Mouse (Mus musculus) forebrain, embryonic 10.5 days (tissue): Measurements from ENCODE around the gene Olfr397. TPM values are rescaled to one million over a fixed set of nuclear protein-coding genes. Genes with fewer than 3 reads are reported as not detected.

Experiments
- DNase-seq: peaks from one replicate; pipeline ENCODE4 v3.0.0-alpha.2; 2017; ENCODE audit warnings: low spot score; ENCODE audit errors: extremely low spot score
- H3K27ac ChIP-seq: fragments of 300-500 bp; sonication (generic); 2 replicates; pipeline ENCODE4 v1.5.1; 2016; ENCODE audit warnings: mild to moderate bottlenecking
- H3K27me3 ChIP-seq: fragments of 300-500 bp; sonication (generic); 2 replicates; pipeline ENCODE4 v1.6.1; 2016; ENCODE audit warnings: mild to moderate bottlenecking; ENCODE audit not compliant: poor library complexity, severe bottlenecking
- H3K36me3 ChIP-seq: fragments of 300-500 bp; sonication (generic); replicated peaks from 2 replicates; pipeline ENCODE4 v1.6.1; 2016; ENCODE audit warnings: mild to moderate bottlenecking, moderate library complexity
- H3K4me1 ChIP-seq: fragments of 300-500 bp; sonication (generic); 2 replicates; pipeline ENCODE4 v1.6.1; 2016
- H3K4me3 ChIP-seq: fragments of 300-500 bp; sonication (generic); 2 replicates; pipeline ENCODE4 v1.5.1; 2016; ENCODE audit warnings: mild to moderate bottlenecking, moderate library complexity
- H3K9me3 ChIP-seq: fragments of 300-500 bp; sonication (generic); 2 replicates; pipeline ENCODE4 v1.6.1; 2016; ENCODE audit warnings: mild to moderate bottlenecking, moderate library complexity
- WGBS: fragments of 180-500 bp; shearing (Covaris S2); methylation state at CpG from one replicate; pipeline ENCODE4 v1.1.7; 2016; 5-methylcytosine and 5-hydroxymethylcytosine counted together
- polyA plus RNA-seq: library from polyadenylated mRNA; unstranded; fragments of >200 nt; fragmentation: Nextera tagmentation; extraction: Ambion mirVana; gene quantifications from 2 replicates; pipeline ENCODE4 v1.2.1, GENCODE M21; 2016

The Olfr397 gene
- not detected in 2 replicates for polyA plus RNA-seq

DNA sequence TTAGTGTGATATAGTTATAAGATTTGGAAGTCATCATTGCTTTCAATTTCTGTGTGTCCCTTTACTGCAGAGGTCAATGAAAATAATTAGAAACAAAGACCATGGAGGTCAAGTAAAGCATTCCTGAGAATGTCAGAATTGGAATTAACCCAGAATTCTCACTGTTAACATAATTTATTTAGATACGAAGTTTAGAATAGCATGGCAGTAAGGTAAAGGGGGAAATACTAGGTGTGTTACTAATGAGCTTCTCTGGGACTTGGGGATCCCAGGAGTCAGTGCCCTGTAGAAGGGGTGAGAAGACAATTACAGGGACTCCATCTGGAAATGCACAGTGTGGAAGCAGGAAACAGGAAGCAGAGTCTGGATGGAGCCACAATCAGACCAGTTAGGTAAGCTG, at the start of gene Olfr397:
TSS of gene Olfr397 (plus strand) at position 301 of the 400 bp plus-strand sequence.
- no peak within 1 kb of the TSS for H3K4me3 ChIP-seq
- no peaks in the 10 kb centered on the region for H3K4me1 ChIP-seq
- H3K9me3 ChIP-seq = peaks cover 35% of the 10 kb centered on the region
- 88% methylated on average over 1 of the region's 1 CpGs for WGBS
- H3K27me3 ChIP-seq = no peaks in the 10 kb centered on the region
- no peak for DNase-seq
- H3K27ac ChIP-seq = no peak within 1 kb of the TSS
- no peaks in the 10 kb centered on the region for H3K36me3 ChIP-seq

- Histone ChIP-seq H3K27me3 (no peaks in the 10 kb centered on the region), H3K36me3 (no peaks in the 10 kb centered on the region), H3K4me1 (no peaks in the 10 kb centered on the region), H3K4me3 (no peak within 1 kb of the TSS), H3K9me3 (peaks cover 38% of the 10 kb centered on the region), H3K27ac (no peak within 1 kb of the TSS)
- no peak for DNase-seq
Observed at GRCm38 (mm10) chr11:73936377-73936776, 24.2 kb upstream of the Olfr397 start, which contains the start of gene Olfr23. Gene Olfr23 (plus strand): TSS chr11:73936677.

- no peaks in the 10 kb centered on the region for H3K36me3 ChIP-seq
- H3K4me1 ChIP-seq = no peaks in the 10 kb centered on the region
- H3K27me3 ChIP-seq = no peaks in the 10 kb centered on the region
- no peak within 1 kb of the TSS for H3K4me3 ChIP-seq
- H3K27ac ChIP-seq = no peak within 1 kb of the TSS
- peaks cover 63% of the 10 kb centered on the region for H3K9me3 ChIP-seq
- DNase-seq = no peak
Observed at GRCm38 (mm10) chr11:73990307-73990706, 29.7 kb downstream of the Olfr397 start, which contains the start of gene Olfr398. Gene Olfr398 (minus strand): TSS chr11:73990407.

- no peak overlapping the region for H3K4me3 ChIP-seq
- H3K9me3 ChIP-seq = peaks cover 44% of the 10 kb centered on the region
- no peaks in the 10 kb centered on the region for H3K4me1 ChIP-seq
- no peaks in the 10 kb centered on the region for H3K27me3 ChIP-seq
- H3K27ac ChIP-seq = no peak overlapping the region
- H3K36me3 ChIP-seq = no peaks in the 10 kb centered on the region
- DNase-seq = no peak
Observed at GRCm38 (mm10) chr11:73993115-73993514, 32.5 kb downstream of the Olfr397 start.

Other genes starting within 250 kb of the Olfr397 start
- not detected in 2 replicates for gene Olfr389, start 180.1 kb upstream of the Olfr397 start, polyA plus RNA-seq
- not detected in 2 replicates for gene Olfr390, start 177.9 kb upstream of the Olfr397 start, polyA plus RNA-seq
- not detected in 2 replicates for gene Olfr391-ps, start 157.8 kb upstream of the Olfr397 start, polyA plus RNA-seq
- not detected in 2 replicates for gene Olfr392, start 143.8 kb upstream of the Olfr397 start, polyA plus RNA-seq
- gene Olfr393, start 109.4 kb upstream of the Olfr397 start, polyA plus RNA-seq = not detected in 2 replicates
- not detected in 2 replicates for gene Olfr394, start 70.0 kb upstream of the Olfr397 start, polyA plus RNA-seq
- not detected in 2 replicates for gene Olfr395, start 51.5 kb upstream of the Olfr397 start, polyA plus RNA-seq
- not detected in 2 replicates for gene Olfr23, start 24.1 kb upstream of the Olfr397 start, polyA plus RNA-seq
- not detected in 2 replicates for gene Olfr398, start 29.6 kb downstream of the Olfr397 start, polyA plus RNA-seq
- gene Olfr139, start 95.7 kb downstream of the Olfr397 start, polyA plus RNA-seq = not detected in 2 replicates
- not detected in 2 replicates for gene Olfr399, start 95.8 kb downstream of the Olfr397 start, polyA plus RNA-seq
- not detected in 2 replicates for gene Zfp616, start 109.1 kb downstream of the Olfr397 start, polyA plus RNA-seq
- gene Olfr401, start 152.9 kb downstream of the Olfr397 start, polyA plus RNA-seq = not detected in 2 replicates
- not detected in 2 replicates for gene Olfr402, start 192.7 kb downstream of the Olfr397 start, polyA plus RNA-seq
- gene Olfr403, start 225.4 kb downstream of the Olfr397 start, polyA plus RNA-seq = not detected in 2 replicates